Mouse (Mus musculus) retina, adult 2 months (tissue): Measurements from ENCODE around the gene Ngef.
"Not testable (repeated sequence)": the region's sequence is repeated elsewhere in the genome, so short reads cannot be mapped to it uniquely, and the experiment has no call there.

ENCODE experiments used
- DNase-seq: peaks from one replicate; pipeline ENCODE4 v3.0.0-alpha.2; 2012; ENCODE audit warnings: low read depth, low spot score

Ngef gene

GRCm38 (mm10) chr1:87475076-87475895 is 98.4 kb downstream of the Ngef start:
- no peak for DNase-seq

DNA sequence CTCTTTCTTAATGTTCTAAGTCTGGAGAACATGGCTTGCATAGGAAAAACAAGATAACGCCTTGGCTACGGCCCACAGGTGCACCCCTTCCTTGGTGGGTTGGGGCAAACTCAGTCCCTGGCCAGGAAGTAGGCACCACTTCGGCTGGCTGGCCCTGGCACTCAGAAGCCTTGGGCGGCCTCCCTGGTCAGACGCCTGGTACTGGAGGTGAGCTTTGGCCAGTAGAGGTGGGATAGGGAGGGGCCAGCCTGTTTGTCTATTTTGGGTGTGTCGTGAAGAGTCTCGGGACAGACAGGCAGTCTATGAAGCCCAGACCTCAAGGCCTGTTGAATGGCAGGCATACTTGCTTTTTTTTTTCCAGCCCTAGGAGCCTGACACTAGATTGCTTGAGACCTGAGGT is 101.1 kb downstream of the Ngef start:
- no peak for DNase-seq

DNA sequence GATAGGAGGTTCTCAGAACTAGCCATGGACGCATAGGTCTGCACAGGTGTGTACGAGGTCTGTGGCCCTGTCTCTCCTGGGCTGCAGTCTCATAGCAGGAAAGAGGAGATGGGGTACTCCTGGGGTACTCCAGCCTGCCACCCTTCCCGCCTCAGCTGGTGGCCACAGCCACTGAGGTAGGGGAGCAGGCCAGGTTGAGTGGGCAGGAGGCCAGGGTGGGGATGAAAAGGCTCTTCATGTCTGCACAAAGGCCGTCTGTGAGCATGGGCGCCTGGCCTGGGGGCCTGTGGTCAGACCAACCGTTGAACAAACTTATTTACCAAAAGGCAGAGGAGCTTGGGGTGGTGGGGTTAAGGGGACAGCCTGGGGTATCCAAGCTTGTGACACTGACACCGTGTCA is 101.8 kb downstream of the Ngef start:
- DNase-seq: no peak

DNA sequence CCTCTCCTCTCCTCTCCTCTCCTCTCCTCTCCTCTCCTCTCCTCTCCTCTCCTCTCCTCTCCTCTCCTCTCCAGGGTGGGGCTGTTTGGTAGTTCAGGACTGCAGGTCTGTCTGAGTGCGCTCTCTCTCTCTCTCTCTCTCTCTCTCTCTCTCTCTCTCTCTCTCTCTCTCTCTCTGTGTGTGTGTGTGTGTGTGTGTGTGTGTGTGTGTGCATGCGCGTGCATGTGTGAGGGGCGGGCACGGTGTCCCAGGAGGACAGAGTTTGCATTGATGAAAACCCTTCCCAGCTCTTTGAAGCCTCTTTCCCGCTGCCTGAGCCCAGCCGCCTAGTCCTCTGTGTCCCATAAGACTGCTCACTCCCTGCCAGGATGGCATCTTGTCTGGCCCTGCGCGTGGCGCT is 103.7 kb downstream of the Ngef start, which contains the start of gene Snorc:
Gene Snorc (plus strand): TSS at position 301 of the 400 bp plus-strand sequence.
- not testable (repeated sequence) for DNase-seq

DNA sequence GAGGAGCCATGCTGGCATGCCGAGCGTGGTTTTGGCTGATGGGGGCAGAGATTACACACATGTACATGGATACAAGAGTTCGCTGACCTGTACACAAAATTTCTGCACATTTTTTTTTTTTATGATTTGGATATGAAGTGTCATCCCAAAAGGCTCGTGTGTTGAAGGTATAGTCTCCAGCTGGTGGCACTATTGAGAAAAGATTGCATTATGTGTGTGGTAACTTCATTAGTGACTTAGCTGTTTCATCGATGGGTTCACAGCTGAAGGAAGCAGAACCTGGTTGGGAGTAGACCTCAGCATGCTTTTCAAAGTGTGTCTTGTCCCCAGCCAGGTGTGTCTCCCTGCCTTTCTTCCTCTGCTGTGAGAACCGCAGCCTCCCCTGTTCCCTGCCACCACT is 105.3 kb downstream of the Ngef start:
- no peak for DNase-seq

DNA sequence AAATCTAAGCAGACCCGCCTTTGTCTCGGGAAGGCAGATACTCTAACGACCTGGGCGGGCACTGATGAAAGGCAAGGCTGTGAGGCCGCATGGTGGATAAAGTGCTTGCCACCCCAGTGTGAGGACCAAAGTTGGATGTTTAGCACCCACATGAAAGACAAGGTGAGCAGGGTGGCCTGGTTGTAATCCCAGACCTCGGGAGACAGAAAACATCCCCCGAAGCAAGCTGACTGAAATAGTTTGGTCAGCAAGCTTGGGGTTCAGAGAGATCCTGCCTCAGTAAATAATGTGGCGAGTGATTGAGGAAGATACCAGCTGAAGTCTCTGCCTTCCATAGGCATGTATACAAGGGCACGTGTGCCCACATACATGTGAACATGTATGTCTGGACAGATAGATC is 106.2 kb downstream of the Ngef start:
- no peak for DNase-seq

DNA sequence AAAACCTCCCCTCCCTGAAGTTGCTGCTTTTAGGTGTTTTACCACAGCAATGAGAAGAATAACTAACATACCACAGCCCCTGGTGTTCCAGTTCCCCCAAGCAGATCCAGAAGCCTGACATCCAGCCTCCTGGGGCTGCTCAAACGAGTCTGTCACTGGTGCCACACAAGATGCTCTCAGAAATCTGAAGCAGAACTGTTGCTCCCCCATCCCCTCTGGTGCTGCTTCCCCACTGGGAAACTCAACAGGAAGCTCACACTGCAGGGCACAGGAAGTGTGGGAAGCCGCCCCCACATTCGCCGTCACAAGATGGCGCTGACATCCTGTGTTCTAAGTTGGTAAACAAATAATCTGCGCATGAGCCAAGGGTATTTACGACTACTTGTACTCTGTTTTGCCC is 113.8 kb downstream of the Ngef start:
- DNase-seq: not testable (repeated sequence)

DNA sequence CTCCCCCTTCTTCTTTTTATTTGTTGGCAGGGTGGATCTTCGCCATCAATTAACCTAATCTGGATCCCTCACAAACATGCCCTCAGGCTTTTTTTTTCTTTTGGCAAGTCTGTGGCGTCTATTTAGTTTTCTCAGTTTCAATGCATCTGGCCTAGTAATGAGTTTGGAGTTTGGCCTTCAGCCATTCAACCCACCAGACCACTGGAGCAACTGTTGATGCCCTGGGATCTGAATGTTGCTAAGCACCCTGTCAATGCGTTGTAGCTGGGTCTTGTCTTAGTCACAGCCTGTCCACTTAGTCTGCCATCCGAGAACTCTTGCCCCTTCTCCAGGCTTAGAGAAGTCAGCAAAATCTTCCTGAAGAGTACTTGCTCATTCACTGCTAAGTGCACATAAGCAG is 115.6 kb downstream of the Ngef start:
- no peak for DNase-seq

- no peak for DNase-seq
Measured at GRCm38 (mm10) chr1:87456425-87456824, 117.2 kb downstream of the Ngef start.

DNA sequence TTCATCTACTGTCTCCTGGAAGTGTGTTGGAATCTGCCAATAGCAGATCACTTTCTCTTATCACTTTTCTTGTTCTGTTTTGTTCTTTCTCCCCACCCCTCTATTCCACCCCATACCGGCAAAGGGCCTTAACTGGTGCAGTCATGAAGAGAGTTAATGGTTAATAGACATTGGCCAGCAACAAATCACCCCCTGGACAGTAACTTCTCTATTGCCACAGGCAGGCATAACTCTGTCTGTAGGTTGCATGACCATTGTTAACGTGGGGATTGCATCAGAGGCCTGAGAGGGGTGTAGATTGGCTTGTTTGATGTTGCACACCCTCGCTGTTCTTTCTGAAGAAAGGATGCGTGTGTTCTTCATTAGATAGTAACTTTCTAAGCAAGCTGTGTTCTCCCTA is 124.2 kb downstream of the Ngef start:
- DNase-seq: no peak

DNA sequence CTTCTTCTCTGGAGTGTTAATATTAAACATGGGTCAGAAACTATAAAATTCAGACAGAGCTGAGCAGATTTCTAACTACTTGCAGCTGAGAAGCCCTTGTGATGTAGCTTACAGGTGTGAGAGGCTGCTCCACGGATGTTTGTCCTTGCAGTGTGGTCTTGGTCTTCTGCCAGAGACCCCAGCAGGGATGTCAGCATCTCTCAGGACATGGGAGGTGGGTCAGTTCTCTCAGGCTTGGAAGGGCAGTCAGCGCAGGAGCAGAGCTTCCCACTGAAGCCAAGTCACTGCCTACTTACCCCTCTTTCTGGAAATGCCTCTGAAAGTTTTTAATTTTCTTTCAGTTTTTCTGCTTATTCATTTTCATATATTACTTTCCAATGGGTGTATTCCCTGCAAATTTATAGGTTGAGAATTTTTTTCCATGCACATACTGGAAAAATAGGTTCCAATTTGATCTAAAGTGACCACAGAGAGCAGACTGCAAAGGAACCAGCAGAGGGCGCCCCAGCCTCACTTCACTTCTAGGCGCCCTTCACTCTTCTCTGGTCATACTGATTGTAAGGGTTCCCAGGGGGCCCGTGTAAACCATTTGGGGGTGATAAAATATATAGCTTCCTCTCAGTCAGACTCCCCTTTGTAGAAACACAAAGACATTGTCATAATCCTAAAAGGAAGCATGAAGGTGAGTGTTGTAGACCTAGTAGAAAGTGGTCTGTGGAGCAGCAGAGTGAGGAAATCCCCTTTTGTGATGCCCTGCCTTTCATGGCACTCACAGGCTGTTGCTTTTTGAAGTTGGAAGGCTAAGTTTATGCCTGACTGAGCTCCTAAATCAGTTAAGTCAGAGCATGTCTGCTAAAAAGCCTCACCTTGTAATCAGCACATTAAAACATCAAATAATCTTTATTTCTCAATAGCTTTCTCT is 126.2 kb downstream of the Ngef start:
- peak; percentile 36 for DNase-seq

DNA sequence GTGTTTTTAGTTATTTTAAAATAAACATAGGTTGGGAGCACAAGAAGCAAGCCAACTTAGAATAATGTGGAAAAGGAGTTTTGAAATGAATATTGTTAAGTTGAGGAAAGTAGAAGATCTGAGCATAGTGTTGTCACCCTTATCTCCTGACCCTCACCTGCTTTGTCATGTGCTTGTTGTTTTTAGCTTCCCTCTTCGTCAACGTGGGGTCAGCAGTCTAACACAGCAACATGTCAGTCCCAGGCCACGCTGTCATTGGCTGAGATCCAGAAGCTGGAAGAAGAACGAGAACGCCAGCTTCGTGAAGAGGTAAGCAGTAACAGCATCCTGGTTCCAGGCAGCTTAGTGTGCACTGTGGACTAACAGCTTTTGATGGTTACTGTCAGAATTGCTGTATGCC is 137.1 kb downstream of the Ngef start:
- no peak for DNase-seq

- DNase-seq: no peak
Measured at GRCm38 (mm10) chr1:87435125-87435524, 138.5 kb downstream of the Ngef start.
